Mouse (Mus musculus) heart, embryonic 13.5 days (tissue): Measurements from ENCODE around the gene Aoc3. TPM values are rescaled to one million over a fixed set of nuclear protein-coding genes. Genes with fewer than 3 reads are reported as not detected.
"Not testable (repeated sequence)": the region's sequence is repeated elsewhere in the genome, so short reads cannot be mapped to it uniquely, and the experiment has no call there.

Experiments
- ATAC-seq: fragments of 200-750 bp; cut with Nextera tagmentation; 2 replicates; pipeline ENCODE4 v1.8.0; 2017; ENCODE audit warnings: moderate TSS enrichment; ENCODE audit not compliant: insufficient number of reproducible peaks, low FRiP score, low TSS enrichment; ENCODE audit errors: extremely low read depth
- H3K27ac ChIP-seq: fragments of 300-500 bp; sonication (generic); replicated peaks from 2 replicates; pipeline ENCODE4 v1.5.1; 2015; ENCODE audit warnings: moderate library complexity, mild to moderate bottlenecking, inconsistent platforms
- H3K27me3 ChIP-seq: fragments of 300-500 bp; sonication (generic); replicated peaks from 2 replicates; pipeline ENCODE4 v1.6.1; 2015; ENCODE audit warnings: mild to moderate bottlenecking, inconsistent platforms
- H3K36me3 ChIP-seq: fragments of 300-500 bp; sonication (generic); 2 replicates; pipeline ENCODE4 v1.6.1; 2015; ENCODE audit warnings: mild to moderate bottlenecking, inconsistent platforms
- H3K4me1 ChIP-seq: fragments of 300-500 bp; sonication (generic); 2 replicates; pipeline ENCODE4 v1.6.1; 2015; ENCODE audit warnings: inconsistent platforms
- H3K4me2 ChIP-seq: fragments of 300-500 bp; sonication (generic); 2 replicates; pipeline ENCODE4 v1.6.1; 2015; ENCODE audit warnings: inconsistent platforms, mild to moderate bottlenecking, moderate library complexity
- H3K4me3 ChIP-seq: fragments of 300-500 bp; sonication (generic); 2 replicates; pipeline ENCODE4 v1.5.1; 2015; ENCODE audit warnings: moderate library complexity, mild to moderate bottlenecking, inconsistent platforms
- H3K9ac ChIP-seq: fragments of 300-500 bp; sonication (generic); 2 replicates; pipeline ENCODE4 v1.6.1; 2015; ENCODE audit warnings: inconsistent platforms, mild to moderate bottlenecking, moderate library complexity
- H3K9me3 ChIP-seq: fragments of 300-500 bp; sonication (generic); 2 replicates; pipeline ENCODE4 v1.6.1; 2016; ENCODE audit warnings: inconsistent platforms
- WGBS: fragments of 180-500 bp; shearing (Covaris S2); methylation state at CpG from one replicate; pipeline ENCODE4 v1.1.7; 2015; ENCODE audit warnings: mixed read lengths; 5-methylcytosine and 5-hydroxymethylcytosine counted together
- polyA plus RNA-seq: library from polyadenylated mRNA; unstranded; fragments of >200 nt; fragmentation: Nextera tagmentation; extraction: Ambion mirVana; gene quantifications from 2 replicates; pipeline ENCODE4 v1.2.1, GENCODE M21; 2015

Aoc3 gene
- polyA plus RNA-seq, 1 experiment from 2014 or later = 0.28 TPM

DNA sequence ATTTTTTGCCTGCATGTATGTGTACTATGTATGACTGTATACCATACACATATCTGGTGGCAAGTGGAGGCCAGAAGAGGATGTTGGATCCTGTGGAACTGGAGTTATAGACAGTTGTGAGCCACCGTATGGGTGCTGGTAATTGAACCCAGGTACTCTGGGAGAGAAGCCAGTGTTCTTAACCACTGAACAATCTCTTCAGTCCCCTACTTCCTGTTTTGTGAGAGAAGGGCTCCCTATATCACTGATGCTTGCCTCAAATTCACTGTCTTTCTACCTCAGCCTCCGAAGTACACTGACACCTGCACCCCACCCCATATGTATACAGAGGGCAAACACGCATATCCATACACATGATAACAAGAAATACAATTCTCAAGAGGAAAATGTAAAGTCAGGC is 19.3 kb upstream of the Aoc3 start:
- no peak for ATAC-seq
- Histone ChIP-seq H3K4me1 (0 out of 2 replicates have a peak, but pooled peaks cover 2% of the 10 kb centered on the region), H3K4me3 (no peak overlapping the region), H3K9me3 (no peaks in the 10 kb centered on the region), H3K4me2 (no peak overlapping the region), H3K27me3 (0 out of 2 replicates have a peak, but pooled peaks cover 10% of the 10 kb centered on the region), H3K27ac (no peak overlapping the region), H3K36me3 (no peaks in the 10 kb centered on the region), H3K9ac (no peak overlapping the region)
- 79% methylated on average over 3 of the region's 3 CpGs for WGBS

DNA sequence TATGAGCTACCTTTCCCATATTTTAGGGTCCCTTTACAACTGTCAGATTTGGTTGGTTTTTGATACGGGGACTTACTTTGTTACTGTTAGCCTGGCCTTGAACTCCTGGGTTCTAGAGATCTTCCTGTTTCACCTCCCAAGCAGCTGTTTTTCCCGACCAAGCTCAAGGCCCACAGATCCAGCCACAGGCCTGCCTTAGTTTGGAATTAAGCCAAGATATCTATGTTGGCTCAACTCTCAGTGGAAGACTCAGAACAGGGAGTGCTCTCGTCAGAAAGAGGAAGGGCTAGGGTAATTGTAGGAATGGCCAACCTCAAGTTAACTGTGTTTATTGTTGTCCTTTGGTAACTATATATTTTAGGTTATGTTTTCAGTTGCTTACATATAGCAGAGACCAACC is 18.3 kb upstream of the Aoc3 start:
- Histone ChIP-seq H3K27me3 (0 out of 2 replicates have a peak, but pooled peaks cover 6% of the 10 kb centered on the region), H3K4me3 (no peak overlapping the region), H3K4me2 (no peak overlapping the region), H3K9me3 (no peaks in the 10 kb centered on the region), H3K9ac (no peak overlapping the region), H3K27ac (no peak overlapping the region), H3K4me1 (peaks cover 7% of the 10 kb centered on the region), H3K36me3 (no peaks in the 10 kb centered on the region)
- WGBS = 53% methylated on average over 3 of the region's 3 CpGs
- no peak for ATAC-seq

DNA sequence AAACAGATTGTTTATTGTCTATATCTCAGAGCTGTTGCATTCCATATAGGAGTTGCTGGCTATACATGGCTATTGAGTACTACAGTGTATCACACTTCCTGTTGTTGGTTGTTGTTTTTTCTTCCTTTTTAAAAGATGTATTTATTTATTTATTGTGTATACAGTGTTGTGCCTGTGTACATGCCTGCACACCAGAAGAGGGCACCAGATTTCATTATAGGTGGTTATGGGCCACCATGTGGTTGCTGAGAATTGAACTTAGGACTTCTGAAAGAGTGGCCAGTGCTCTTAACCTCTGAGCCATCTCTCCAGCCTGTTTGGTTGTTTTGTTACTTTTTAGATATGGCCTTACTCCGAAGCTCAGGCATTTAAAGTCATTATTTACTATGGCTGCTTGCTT is 15.8 kb upstream of the Aoc3 start:
- H3K9ac ChIP-seq = no peak overlapping the region
- ATAC-seq = no peak
- H3K36me3 ChIP-seq = peaks cover 19% of the 10 kb centered on the region
- no peak overlapping the region for H3K4me3 ChIP-seq
- 87% methylated on average over 1 of the region's 1 CpGs for WGBS
- peaks cover 17% of the 10 kb centered on the region for H3K4me1 ChIP-seq
- 0 out of 2 replicates have a peak overlapping the region, but pooled peaks have one; percentile 8 for H3K27ac ChIP-seq
- H3K9me3 ChIP-seq = no peaks in the 10 kb centered on the region
- H3K4me2 ChIP-seq = no peak overlapping the region
- no peaks in the 10 kb centered on the region for H3K27me3 ChIP-seq

DNA sequence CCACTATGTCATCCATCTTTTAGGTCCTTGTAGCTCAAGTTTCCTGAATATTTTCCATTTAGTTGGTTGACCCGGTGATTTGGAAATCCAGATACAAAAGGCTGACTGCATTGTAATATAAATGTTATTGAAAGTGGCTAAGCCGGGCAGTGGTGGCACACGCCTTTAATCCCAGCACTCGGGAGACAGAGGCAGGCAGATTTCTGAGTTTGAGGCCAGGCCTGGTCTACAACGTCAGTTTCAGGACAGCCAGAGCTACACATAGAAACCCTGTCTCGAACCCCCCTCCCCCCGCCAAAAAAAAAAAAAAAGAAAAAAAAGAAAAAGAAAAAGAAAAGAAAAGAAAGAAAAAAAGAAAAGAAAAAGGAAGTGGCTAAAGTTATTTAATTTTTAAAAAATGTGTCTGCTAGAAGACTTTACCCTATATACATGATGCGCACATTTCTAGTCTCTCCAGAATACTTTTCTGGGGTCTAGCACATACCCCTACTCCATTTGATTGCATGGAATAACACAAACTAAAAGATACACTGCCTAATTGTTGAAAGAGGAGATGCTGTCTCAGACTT is 15.2 kb upstream of the Aoc3 start:
- Histone ChIP-seq H3K9ac (peak overlapping the region; percentile 97), H3K27me3 (no peaks in the 10 kb centered on the region), H3K27ac (peak overlapping the region; percentile 87), H3K4me1 (peaks cover 17% of the 10 kb centered on the region), H3K4me2 (peak overlapping the region; percentile 83), H3K9me3 (no peaks in the 10 kb centered on the region), H3K36me3 (peaks cover 25% of the 10 kb centered on the region), H3K4me3 (peak overlapping the region; percentile 88)
- 79% methylated on average over 8 of the region's 8 CpGs for WGBS
- no peak for ATAC-seq

DNA sequence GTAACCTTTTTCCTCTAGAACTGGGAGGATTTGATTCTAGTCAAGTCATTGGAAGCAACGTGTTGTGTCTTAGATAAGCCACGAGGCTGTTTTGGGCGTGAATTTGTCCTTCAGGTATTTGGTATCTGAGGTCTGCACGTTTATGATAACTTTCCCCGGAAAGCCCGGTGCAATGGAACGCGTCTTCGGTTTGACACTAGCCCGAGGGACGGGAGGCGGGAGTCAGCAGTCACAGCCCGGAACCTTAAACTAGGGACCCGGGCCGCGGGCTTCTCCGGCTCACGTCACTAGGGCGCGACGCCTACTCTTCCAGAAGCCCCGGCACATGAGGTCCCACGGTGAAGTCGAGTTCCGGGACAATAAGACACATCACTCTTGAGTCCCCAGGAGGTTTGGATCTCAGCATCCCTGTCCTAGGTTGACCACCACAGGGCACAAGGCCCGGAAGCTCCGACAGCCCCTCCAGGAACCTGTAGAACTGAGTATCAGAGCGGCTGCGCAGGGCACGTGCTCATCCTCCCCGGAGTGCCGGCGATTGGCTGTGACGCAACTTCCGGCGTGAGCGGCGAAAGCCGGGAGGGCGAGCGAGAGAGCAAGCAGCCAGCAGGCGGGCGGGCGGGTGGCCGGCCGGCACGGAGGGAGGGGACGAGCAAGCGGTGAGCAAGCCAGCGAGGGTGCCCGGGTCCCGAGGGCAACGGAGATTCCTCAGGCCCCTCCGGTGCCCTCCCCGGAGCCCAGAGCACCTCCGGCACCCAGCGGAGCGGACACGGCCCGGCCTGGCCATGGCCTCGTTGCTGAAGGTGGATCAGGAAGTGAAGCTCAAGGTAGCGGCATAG is 14.5 kb upstream of the Aoc3 start, which contains the start of gene Psme3:
TSS of gene Psme3 (plus strand) at position 549 of the 836 bp plus-strand sequence.
- Histone ChIP-seq H3K4me3 (peak within 1 kb of the TSS; percentile 88), H3K9me3 (no peaks in the 10 kb centered on the region), H3K27me3 (no peaks in the 10 kb centered on the region), H3K27ac (peak within 1 kb of the TSS; percentile 87), H3K36me3 (peaks cover 32% of the 10 kb centered on the region), H3K4me1 (peaks cover 17% of the 10 kb centered on the region), H3K4me2 (peak within 1 kb of the TSS; percentile 83), H3K9ac (peak within 1 kb of the TSS; percentile 97)
- under 1% methylated on average over 58 of the region's 62 CpGs for WGBS
- ATAC-seq = peak; percentile 83

DNA sequence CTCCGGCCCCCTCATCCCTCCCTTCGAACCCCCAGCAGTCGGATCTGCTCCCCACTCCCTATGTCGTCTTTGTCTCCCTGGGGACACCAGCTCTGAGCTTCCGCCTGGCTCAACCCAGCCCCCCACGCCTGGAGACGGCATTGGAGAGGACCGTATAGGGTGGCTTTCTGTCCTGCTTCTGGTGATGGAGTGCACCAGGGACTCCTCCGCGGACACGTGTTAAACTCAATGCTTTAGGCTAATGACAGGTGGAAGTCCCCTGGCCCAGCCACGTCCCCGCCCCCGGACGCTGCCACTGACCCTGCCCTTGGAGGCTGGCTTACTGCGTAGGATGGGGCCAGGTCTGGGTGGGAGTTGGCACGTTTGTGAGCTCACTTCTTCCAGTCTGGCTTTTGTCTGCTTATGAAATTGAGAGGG is 13.9 kb upstream of the Aoc3 start:
- Histone ChIP-seq H3K27me3 (no peaks in the 10 kb centered on the region), H3K4me3 (peak overlapping the region; percentile 88), H3K9ac (peak overlapping the region; percentile 97), H3K9me3 (no peaks in the 10 kb centered on the region), H3K4me1 (peaks cover 17% of the 10 kb centered on the region), H3K36me3 (peaks cover 38% of the 10 kb centered on the region), H3K4me2 (peak overlapping the region; percentile 83), H3K27ac (peak overlapping the region; percentile 87)
- ATAC-seq = peak; percentile 52
- WGBS = 2% methylated on average over 17 of the region's 17 CpGs

DNA sequence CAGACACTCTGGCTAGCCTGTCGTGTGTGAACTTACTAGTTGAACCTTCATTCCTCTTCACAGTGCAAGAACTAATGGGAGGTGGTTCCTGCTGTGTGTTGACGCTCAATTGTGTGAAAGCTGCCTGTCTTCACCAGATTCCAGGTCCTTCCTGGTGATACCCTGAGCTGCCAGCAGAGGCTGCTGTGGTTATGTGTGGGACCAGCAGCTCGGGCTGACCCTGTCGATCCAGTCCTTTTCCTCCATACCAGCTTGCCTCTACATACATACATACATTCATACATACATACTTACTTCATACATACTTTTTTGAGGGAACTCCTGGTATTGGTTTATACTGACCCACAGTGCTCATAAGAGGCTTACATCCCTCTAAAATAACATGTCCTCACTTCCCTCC is 6.8 kb upstream of the Aoc3 start:
- WGBS = 8% methylated on average over 4 of the region's 4 CpGs
- Histone ChIP-seq H3K4me1 (peaks cover 8% of the 10 kb centered on the region), H3K27me3 (no peaks in the 10 kb centered on the region), H3K9ac (no peak overlapping the region), H3K4me2 (no peak overlapping the region), H3K27ac (no peak overlapping the region), H3K9me3 (no peaks in the 10 kb centered on the region), H3K4me3 (no peak overlapping the region), H3K36me3 (peaks cover 77% of the 10 kb centered on the region)
- ATAC-seq = no peak

DNA sequence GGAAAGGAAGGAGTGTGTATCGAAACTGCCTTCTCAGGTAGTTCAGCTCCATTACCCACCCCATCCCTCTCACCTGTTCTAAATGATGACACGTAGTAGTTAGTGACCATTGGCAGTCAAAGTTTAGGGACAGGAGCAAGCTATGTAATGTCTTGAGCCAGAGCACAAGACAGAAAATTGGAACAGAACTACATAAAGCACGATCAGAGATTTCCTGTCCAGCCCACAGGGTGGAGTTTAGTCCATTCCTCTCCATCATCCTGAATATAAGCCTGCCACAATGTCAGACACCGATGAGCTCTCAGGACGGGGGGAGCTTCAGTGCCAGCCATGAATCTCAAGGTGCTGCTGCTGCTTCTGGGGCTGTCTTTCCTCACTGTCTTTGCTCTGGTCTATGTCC is 5.6 kb upstream of the Aoc3 start, which contains the start of gene Aoc2:
TSS of gene Aoc2 (plus strand) at position 301 of the 400 bp plus-strand sequence.
- H3K27ac ChIP-seq = no peak within 1 kb of the TSS
- H3K4me1 ChIP-seq = peaks cover 16% of the 10 kb centered on the region
- no peaks in the 10 kb centered on the region for H3K9me3 ChIP-seq
- no peak for ATAC-seq
- WGBS = 88% methylated on average over 5 of the region's 5 CpGs
- no peak within 1 kb of the TSS for H3K4me3 ChIP-seq
- H3K9ac ChIP-seq = no peak within 1 kb of the TSS
- no peak within 1 kb of the TSS for H3K4me2 ChIP-seq
- H3K36me3 ChIP-seq = peaks cover 66% of the 10 kb centered on the region
- H3K27me3 ChIP-seq = no peaks in the 10 kb centered on the region

DNA sequence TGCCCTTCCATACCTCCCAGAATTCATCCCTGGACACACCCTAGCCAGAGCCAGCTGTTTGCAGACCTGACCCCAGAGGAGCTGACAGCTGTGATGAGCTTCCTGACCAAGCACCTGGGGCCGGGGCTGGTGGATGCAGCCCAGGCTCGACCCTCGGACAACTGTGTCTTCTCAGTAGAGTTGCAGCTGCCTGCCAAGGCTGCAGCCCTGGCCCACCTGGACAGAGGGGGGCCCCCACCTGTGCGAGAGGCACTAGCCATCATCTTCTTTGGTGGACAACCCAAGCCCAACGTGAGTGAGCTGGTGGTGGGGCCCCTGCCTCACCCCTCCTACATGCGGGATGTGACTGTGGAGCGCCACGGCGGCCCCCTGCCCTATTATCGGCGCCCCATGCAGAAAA is 5.2 kb upstream of the Aoc3 start:
- Histone ChIP-seq H3K36me3 (peaks cover 61% of the 10 kb centered on the region), H3K4me1 (peaks cover 16% of the 10 kb centered on the region)
- not testable (repeated sequence) for H3K9ac ChIP-seq, H3K9me3 ChIP-seq, H3K27ac ChIP-seq, H3K27me3 ChIP-seq, H3K4me3 ChIP-seq, H3K4me2 ChIP-seq, ATAC-seq
- 89% methylated on average over 11 of the region's 11 CpGs for WGBS

DNA sequence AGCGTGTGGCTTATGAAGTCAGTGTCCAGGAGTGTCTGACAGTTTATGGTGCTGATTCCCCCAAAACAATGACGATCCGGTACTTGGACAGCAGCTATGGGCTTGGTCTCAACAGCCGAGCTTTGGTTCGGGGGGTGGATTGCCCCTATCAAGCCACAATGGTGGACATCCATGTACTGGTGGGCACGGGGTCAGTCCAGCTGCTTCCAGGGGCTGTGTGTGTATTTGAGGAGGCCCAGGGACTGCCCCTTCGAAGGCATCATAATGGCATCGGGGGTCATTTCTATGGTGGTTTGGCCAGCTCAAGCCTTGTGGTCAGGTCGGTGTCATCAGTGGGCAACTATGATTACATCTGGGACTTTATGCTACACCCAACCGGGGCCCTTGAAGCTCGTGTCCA is 4.3 kb upstream of the Aoc3 start:
- no peak overlapping the region for H3K4me2 ChIP-seq
- H3K27ac ChIP-seq = no peak overlapping the region
- 84% methylated on average over 11 of the region's 11 CpGs for WGBS
- peaks cover 52% of the 10 kb centered on the region for H3K36me3 ChIP-seq
- ATAC-seq = no peak
- H3K4me3 ChIP-seq = no peak overlapping the region
- no peaks in the 10 kb centered on the region for H3K27me3 ChIP-seq
- peaks cover 24% of the 10 kb centered on the region for H3K4me1 ChIP-seq
- H3K9ac ChIP-seq = no peak overlapping the region
- H3K9me3 ChIP-seq = no peaks in the 10 kb centered on the region

DNA sequence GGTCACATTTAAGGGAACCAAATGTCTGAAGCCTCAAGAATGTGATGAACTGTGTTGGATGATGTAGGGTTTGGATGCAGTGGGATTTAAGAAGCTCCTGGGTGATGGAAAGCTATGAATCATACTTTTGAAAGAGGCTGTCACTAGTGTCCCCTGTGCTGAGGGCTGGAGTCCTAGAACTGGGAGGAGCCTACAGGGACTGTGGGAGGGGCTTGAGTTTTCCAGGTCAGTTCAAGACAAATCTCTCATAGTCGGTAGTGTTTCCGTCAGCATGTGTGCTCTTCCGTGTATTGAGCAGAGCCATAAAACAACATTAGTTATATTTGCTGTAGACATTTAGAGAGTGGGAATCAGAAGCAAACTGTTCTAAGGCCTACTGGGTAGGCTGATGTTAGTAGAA is 3.1 kb upstream of the Aoc3 start:
- peaks cover 24% of the 10 kb centered on the region for H3K4me1 ChIP-seq
- no peaks in the 10 kb centered on the region for H3K9me3 ChIP-seq
- no peak overlapping the region for H3K4me2 ChIP-seq
- H3K9ac ChIP-seq = no peak overlapping the region
- 46% methylated on average over 3 of the region's 3 CpGs for WGBS
- H3K36me3 ChIP-seq = peaks cover 40% of the 10 kb centered on the region
- H3K4me3 ChIP-seq = no peak overlapping the region
- ATAC-seq = no peak
- no peaks in the 10 kb centered on the region for H3K27me3 ChIP-seq
- H3K27ac ChIP-seq = no peak overlapping the region
